Mouse (Mus musculus) E14TG2a.4 (cell line): ENCODE measurements at regions not wholly inside any gene's neighbourhood (a gene's known extent, or its start where the extent isn't known, plus 50 kb on each side); places are given as distances from the start of the nearest gene placed in this dataset.

Experiments used
- CTCF ChIP-seq: conservative IDR thresholded peaks from 2 replicates; pipeline ENCODE4 v1.5.1; 2014; ENCODE audit warnings: low read length
- POU5F1 ChIP-seq: IDR thresholded peaks from 2 replicates; pipeline ENCODE4 v1.6.1; 2014; ENCODE audit warnings: low read length, borderline replicate concordance

GRCm38 (mm10) chr3:39265606-39266005, 378.9 kb downstream of the Fat4 start:
- no peak for TF ChIP-seq CTCF
- no peak for TF ChIP-seq POU5F1
